In the genomic region with DNA sequence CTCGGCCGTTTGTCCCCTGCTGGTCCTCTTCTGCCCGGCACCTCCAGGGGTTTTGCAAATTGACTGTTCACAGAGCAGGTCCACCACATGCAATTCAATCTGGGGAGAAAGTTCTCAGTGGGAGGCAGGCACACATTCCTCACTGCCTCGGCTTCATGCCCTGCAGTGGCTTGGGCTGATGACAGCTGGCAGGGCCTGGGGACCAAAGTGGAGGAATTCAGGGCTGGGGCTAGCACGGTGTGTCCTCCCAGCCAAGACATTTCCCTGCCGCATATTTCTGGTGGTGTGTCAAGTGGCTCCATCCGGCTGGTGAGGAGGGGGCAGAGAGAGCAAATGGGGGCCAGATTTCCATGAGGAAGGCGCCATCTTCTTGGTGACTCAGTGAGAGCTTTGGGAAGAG, we compare ENCODE assay signal across 9 mouse cellular contexts. TPM values are rescaled to one million over a fixed set of nuclear protein-coding genes. Genes with fewer than 3 reads are reported as not detected.
A peak's percentile ranks its signal among the peaks of the same experiment; 100 is the strongest.
DNase-seq lines count a peak whose midpoint lies in the region; ATAC-seq lines count a peak whose summit lies in the region.
"Had no signal": no experiment of that assay in that cellular context is flagged by ENCODE, and none has a peak within 500 bp of the region (broad histone marks: within the 10 kb centered on the region; RNA-seq: fewer than 3 reads in every experiment).

No protein-coding gene starts in this region.

- peak; percentile 50 for DNase-seq in adrenal gland, postnatal 14 days
- DNase-seq in adrenal gland, adult 18-20 months (ENCODE audit: low spot score in 2 of 2), result no peak
- peak; percentile 15 for DNase-seq in kidney, postnatal 14 days
- DNase-seq in kidney, postnatal 25 days, result no peak
- DNase-seq in fibroblast of lung, adult 2 months (ENCODE audit: low read depth), result peak; percentile 80
- DNase-seq in heart, postnatal 36 days, result peak; percentile 26 to 28
- DNase-seq in right cerebral cortex, postnatal 25 days, result no peak
- DNase-seq: kidney, postnatal 10 days had no signal

- ATAC-seq in frontal cortex, adult (ENCODE audit: low TSS enrichment), result no peak

- intact Hi-C loops in heart, postnatal 36 days (cut with DNase I), result no loop called here

RNA-seq across cellular contexts. Expression of gene Shisal1, which starts 22.5 kb away (rescaled TPM):
- total RNA-seq in adrenal gland, postnatal 14 days (2021), result 1.8 and 2.6 TPM in 2 replicates
- total RNA-seq in adrenal gland, adult 18-20 months (2021), result 1 to 10 TPM; 1.5 to 1.8 TPM
- total RNA-seq in heart, postnatal 36 days (2021), result 1 to 10 TPM; 1.0 to 1.1 TPM

Comparison
In these comparisons a context has a peak if more than half of its experiments do, and no peak if none do; other contexts are left out.
1. DNase-seq: peak in adrenal gland, postnatal 14 days (single experiment), kidney, postnatal 14 days (single experiment), fibroblast of lung, adult 2 months (single experiment) and heart, postnatal 36 days (2 of 2); none in adrenal gland, adult 18-20 months (0 of 2), kidney, postnatal 25 days (0 of 2) and right cerebral cortex, postnatal 25 days (single experiment).